Mouse (Mus musculus) neural tube, embryonic 13.5 days (tissue): ENCODE measurements around the gene Cib2. TPM values are rescaled to one million over a fixed set of nuclear protein-coding genes. Genes with fewer than 3 reads are reported as not detected.

Experiments
- ATAC-seq: fragments of 200-750 bp; cut with Nextera tagmentation; 2 replicates; pipeline ENCODE4 v1.8.0; 2017; ENCODE audit warnings: low read depth, mild to moderate bottlenecking, moderate TSS enrichment, moderate library complexity
- H3K27ac ChIP-seq: fragments of 300-500 bp; sonication (generic); replicated peaks from 2 replicates; pipeline ENCODE4 v1.5.1; 2015; ENCODE audit warnings: moderate library complexity, mild to moderate bottlenecking, inconsistent platforms
- H3K27me3 ChIP-seq: fragments of 300-500 bp; sonication (generic); 2 replicates; pipeline ENCODE4 v1.6.1; 2015; ENCODE audit warnings: mild to moderate bottlenecking, inconsistent platforms
- H3K36me3 ChIP-seq: fragments of 300-500 bp; sonication (generic); 2 replicates; pipeline ENCODE4 v1.6.1; 2015; ENCODE audit warnings: mild to moderate bottlenecking, inconsistent platforms
- H3K4me1 ChIP-seq: fragments of 300-500 bp; sonication (generic); replicated peaks from 2 replicates; pipeline ENCODE4 v1.6.1; 2015; ENCODE audit warnings: inconsistent platforms
- H3K4me2 ChIP-seq: fragments of 300-500 bp; sonication (generic); 2 replicates; pipeline ENCODE4 v1.6.1; 2015; ENCODE audit warnings: inconsistent platforms, mild to moderate bottlenecking, moderate library complexity
- H3K4me3 ChIP-seq: fragments of 300-500 bp; sonication (generic); 2 replicates; pipeline ENCODE4 v1.5.1; 2015; ENCODE audit warnings: mild to moderate bottlenecking, inconsistent platforms
- H3K9ac ChIP-seq: fragments of 300-500 bp; sonication (generic); 2 replicates; pipeline ENCODE4 v1.6.1; 2015; ENCODE audit warnings: moderate library complexity, mild to moderate bottlenecking, inconsistent platforms
- H3K9me3 ChIP-seq: fragments of 300-500 bp; sonication (generic); 2 replicates; pipeline ENCODE4 v1.6.1; 2016; ENCODE audit warnings: inconsistent platforms
- WGBS: fragments of 180-500 bp; shearing (Covaris S2); methylation state at CpG from one replicate; pipeline ENCODE4 v1.1.7; 2015; 5-methylcytosine and 5-hydroxymethylcytosine counted together
- polyA plus RNA-seq: library from polyadenylated mRNA; unstranded; fragments of >200 nt; fragmentation: Nextera tagmentation; extraction: Ambion mirVana; gene quantifications from 2 replicates; pipeline ENCODE4 v1.2.1, GENCODE M21; 2015

The Cib2 gene
- polyA plus RNA-seq, 1 experiment from 2014 or later = 45.9 TPM

GRCm38 (mm10) chr9:54518921-54519320 is 41.1 kb downstream of the Cib2 start:
- no peaks in the 10 kb centered on the region for H3K36me3 ChIP-seq
- 74% methylated on average over 7 of the region's 7 CpGs for WGBS
- no peak overlapping the region for H3K4me2 ChIP-seq
- H3K4me1 ChIP-seq = no peaks in the 10 kb centered on the region
- no peak overlapping the region for H3K4me3 ChIP-seq
- no peak for ATAC-seq
- no peaks in the 10 kb centered on the region for H3K27me3 ChIP-seq
- H3K9me3 ChIP-seq = no peaks in the 10 kb centered on the region
- no peak overlapping the region for H3K9ac ChIP-seq
- no peak overlapping the region for H3K27ac ChIP-seq

GRCm38 (mm10) chr9:54515991-54516390 is 44.0 kb downstream of the Cib2 start:
- Histone ChIP-seq H3K4me2 (no peak overlapping the region), H3K9me3 (no peaks in the 10 kb centered on the region), H3K36me3 (no peaks in the 10 kb centered on the region), H3K4me1 (no peaks in the 10 kb centered on the region), H3K27me3 (no peaks in the 10 kb centered on the region), H3K9ac (no peak overlapping the region), H3K27ac (no peak overlapping the region), H3K4me3 (no peak overlapping the region)
- WGBS = 94% methylated on average over 2 of the region's 2 CpGs
- ATAC-seq = no peak

- Histone ChIP-seq H3K36me3 (no peaks in the 10 kb centered on the region), H3K27ac (no peak overlapping the region), H3K4me2 (peak overlapping the region; percentile 63), H3K4me1 (peaks cover 30% of the 10 kb centered on the region), H3K4me3 (peak overlapping the region; percentile 71), H3K9ac (peak overlapping the region; percentile 12; the same call in 1 of the 2 replicates), H3K27me3 (peaks cover 4% of the 10 kb centered on the region; the same call in 1 of the 2 replicates), H3K9me3 (no peaks in the 10 kb centered on the region)
- no peak for ATAC-seq
- 13% methylated on average over 12 of the region's 12 CpGs for WGBS
Observed at GRCm38 (mm10) chr9:54502873-54503272, 57.1 kb downstream of the Cib2 start.

- Histone ChIP-seq H3K9ac (peak overlapping the region; percentile 85), H3K27me3 (peaks cover 4% of the 10 kb centered on the region; the same call in 1 of the 2 replicates), H3K36me3 (no peaks in the 10 kb centered on the region), H3K4me1 (peaks cover 30% of the 10 kb centered on the region), H3K4me2 (peak overlapping the region; percentile 63), H3K27ac (peak overlapping the region; percentile 86; the same call in 1 of the 2 replicates), H3K4me3 (peak overlapping the region; percentile 71), H3K9me3 (no peaks in the 10 kb centered on the region)
- ATAC-seq = no peak; the same call in 1 of the 2 replicates
- WGBS = 5% methylated on average over 13 of the region's 13 CpGs
Observed at GRCm38 (mm10) chr9:54502111-54502495, 57.9 kb downstream of the Cib2 start.

- H3K4me2 ChIP-seq = peak within 1 kb of the TSS; percentile 63
- H3K4me3 ChIP-seq = peak within 1 kb of the TSS; percentile 71
- peaks cover 30% of the 10 kb centered on the region for H3K4me1 ChIP-seq
- peak; percentile 96 for ATAC-seq
- peaks cover 4% of the 10 kb centered on the region; the same call in 1 of the 2 replicates for H3K27me3 ChIP-seq
- under 1% methylated on average over 95 of the region's 99 CpGs for WGBS
- no peaks in the 10 kb centered on the region for H3K36me3 ChIP-seq
- H3K27ac ChIP-seq = peak within 1 kb of the TSS; percentile 86
- H3K9ac ChIP-seq = peak within 1 kb of the TSS; percentile 85
- no peaks in the 10 kb centered on the region for H3K9me3 ChIP-seq
Observed at GRCm38 (mm10) chr9:54501453-54502110, 58.4 kb downstream of the Cib2 start, which contains the start of gene Dmxl2. Gene Dmxl2 (minus strand): TSS chr9:54501626.

- H3K9ac ChIP-seq = peak overlapping the region; percentile 85
- peaks cover 4% of the 10 kb centered on the region; the same call in 1 of the 2 replicates for H3K27me3 ChIP-seq
- WGBS = under 1% methylated on average over 43 of the region's 43 CpGs
- H3K27ac ChIP-seq = peak overlapping the region; percentile 86
- no peaks in the 10 kb centered on the region for H3K36me3 ChIP-seq
- peak; percentile 55 for ATAC-seq
- no peaks in the 10 kb centered on the region for H3K9me3 ChIP-seq
- peak overlapping the region; percentile 71 for H3K4me3 ChIP-seq
- H3K4me2 ChIP-seq = peak overlapping the region; percentile 63
- H3K4me1 ChIP-seq = peaks cover 30% of the 10 kb centered on the region
Observed at GRCm38 (mm10) chr9:54500832-54501452, 59.1 kb downstream of the Cib2 start.

- H3K27ac ChIP-seq = no peak overlapping the region
- ATAC-seq = no peak
- H3K36me3 ChIP-seq = no peaks in the 10 kb centered on the region
- peak overlapping the region; percentile 71 for H3K4me3 ChIP-seq
- H3K4me1 ChIP-seq = peaks cover 30% of the 10 kb centered on the region
- 82% methylated on average over 3 of the region's 3 CpGs for WGBS
- H3K9me3 ChIP-seq = no peaks in the 10 kb centered on the region
- H3K4me2 ChIP-seq = peak overlapping the region; percentile 63
- H3K9ac ChIP-seq = peak overlapping the region; percentile 85
- peaks cover 4% of the 10 kb centered on the region; the same call in 1 of the 2 replicates for H3K27me3 ChIP-seq
Observed at GRCm38 (mm10) chr9:54499791-54500190, 60.2 kb downstream of the Cib2 start.

- Histone ChIP-seq H3K27ac (no peak overlapping the region), H3K9ac (peak overlapping the region; percentile 85; the same call in 1 of the 2 replicates), H3K36me3 (no peaks in the 10 kb centered on the region), H3K4me1 (peaks cover 30% of the 10 kb centered on the region), H3K27me3 (peaks cover 4% of the 10 kb centered on the region; the same call in 1 of the 2 replicates), H3K4me2 (peak overlapping the region; percentile 63), H3K9me3 (no peaks in the 10 kb centered on the region), H3K4me3 (peak overlapping the region; percentile 71; the same call in 1 of the 2 replicates)
- no peak for ATAC-seq
- 83% methylated on average over 6 of the region's 6 CpGs for WGBS
Observed at GRCm38 (mm10) chr9:54499291-54499690, 60.7 kb downstream of the Cib2 start.

Other genes starting within 250 kb of the Cib2 start
- gene Dmxl2, start 58.6 kb downstream of the Cib2 start, polyA plus RNA-seq = 43.7 and 48.2 TPM in 2 replicates
- gene Sh2d7, start 21.2 kb downstream of the Cib2 start, polyA plus RNA-seq = not detected in 2 replicates
- 121 and 122 TPM in 2 replicates for gene Idh3a, start 26.1 kb upstream of the Cib2 start, polyA plus RNA-seq
- 17.0 TPM in 2 replicates for gene Acsbg1, start 101.7 kb upstream of the Cib2 start, polyA plus RNA-seq
- gene Dnaja4, start 138.7 kb upstream of the Cib2 start, polyA plus RNA-seq = 3.9 and 6.0 TPM in 2 replicates
- gene Wdr61, start 174.3 kb upstream of the Cib2 start, polyA plus RNA-seq = 94.3 and 96.3 TPM in 2 replicates
- gene Crabp1, start 204.5 kb upstream of the Cib2 start, polyA plus RNA-seq = 578 and 623 TPM in 2 replicates